Mouse (Mus musculus) thymus, adult 2 months (tissue): ENCODE data around the gene Snrk.

Source experiments
- CTCF ChIP-seq: fragments of 200-500 bp; IDR thresholded peaks from 2 replicates; pipeline ENCODE4 v1.5.1; 2012; ENCODE audit warnings: mild to moderate bottlenecking, control low read depth, low read length, moderate library complexity, borderline replicate concordance; ENCODE audit not compliant: control insufficient read depth, poor library complexity, insufficient read depth; ENCODE audit errors: extremely low read depth
- POLR2A ChIP-seq: fragments of 200-500 bp; IDR thresholded peaks from 2 replicates; pipeline ENCODE4 v1.6.1; 2012; ENCODE audit warnings: mild to moderate bottlenecking, low read length, control low read depth, moderate library complexity; ENCODE audit not compliant: control insufficient read depth, poor library complexity, insufficient read depth; ENCODE audit errors: extremely low read depth

DNA sequence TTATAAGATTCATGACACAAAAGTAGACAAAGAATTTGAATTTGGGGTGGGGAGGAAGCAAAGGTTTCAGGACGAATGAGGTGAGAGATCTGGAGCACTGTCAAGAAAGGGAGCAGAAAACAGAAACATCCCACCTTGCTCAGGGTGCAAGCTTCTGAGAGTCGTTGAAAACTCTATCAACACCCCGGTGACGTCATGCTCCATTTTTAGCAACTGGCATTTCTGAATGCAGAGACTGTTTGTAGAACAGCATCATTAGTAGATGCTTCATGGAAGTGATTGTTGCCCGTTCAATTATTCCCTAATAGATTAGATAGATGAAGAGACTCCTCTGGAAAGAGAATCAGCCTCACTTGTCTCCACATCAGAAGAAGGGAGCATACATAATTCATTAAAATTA, 38.6 kb upstream of the Snrk start:
- TF ChIP-seq CTCF (no peak), POLR2A (no peak)
